Mouse (Mus musculus): ENCODE data around the gene Tmem273. TPM values are rescaled to one million over a fixed set of nuclear protein-coding genes. Genes with fewer than 3 reads are reported as not detected.

The Tmem273 gene
- polyA plus RNA-seq, 1 experiment from 2014 or later, result 0.71 TPM

GRCm38 (mm10) chr14:32772791-32773190 is 13.0 kb upstream of the Tmem273 start:
- Histone ChIP-seq H3K9ac (ENCODE audit: low read depth, low read length) (no peak overlapping the region), H3K4me1 (replicated peaks; ENCODE audit: control insufficient read depth, insufficient read depth, low read length) (no peaks in the 10 kb centered on the region), H3K27me3 (ENCODE audit: control insufficient read depth, insufficient read depth, low read length) (no peaks in the 10 kb centered on the region), H3K4me3 (ENCODE audit: low read depth, low read length) (no peak overlapping the region), H3K4me2 (replicated peaks; ENCODE audit: low read depth, low read length) (no peak overlapping the region), H3K9me3 (ENCODE audit: control insufficient read depth, low read length) (no peaks in the 10 kb centered on the region), H3K36me3 (ENCODE audit: control insufficient read depth, insufficient read depth, low read length) (no peaks in the 10 kb centered on the region), H3K27ac (ENCODE audit: low read depth, low read length) (no peak overlapping the region)
- ATAC-seq (ENCODE audit: low FRiP score), result no peak
- WGBS, result 61% methylated on average over 3 of the region's 3 CpGs
- peak; percentile 10 for DNase-seq (ENCODE audit: low spot score)

- ATAC-seq (ENCODE audit: low FRiP score) (no peak), DNase-seq (ENCODE audit: low spot score) (no peak)
- Histone ChIP-seq H3K4me1 (replicated peaks; ENCODE audit: control insufficient read depth, insufficient read depth, low read length) (no peaks in the 10 kb centered on the region), H3K27ac (ENCODE audit: low read depth, low read length) (no peak overlapping the region), H3K27me3 (ENCODE audit: control insufficient read depth, insufficient read depth, low read length) (no peaks in the 10 kb centered on the region), H3K4me3 (ENCODE audit: low read depth, low read length) (no peak overlapping the region), H3K9ac (ENCODE audit: low read depth, low read length) (no peak overlapping the region), H3K36me3 (ENCODE audit: control insufficient read depth, insufficient read depth, low read length) (no peaks in the 10 kb centered on the region), H3K4me2 (replicated peaks; ENCODE audit: low read depth, low read length) (no peak overlapping the region), H3K9me3 (ENCODE audit: control insufficient read depth, low read length) (no peaks in the 10 kb centered on the region)
- WGBS, result 81% methylated on average over 3 of the region's 3 CpGs
These were observed 12.3 kb upstream of the Tmem273 start for GRCm38 (mm10) chr14:32773456-32773855.

- WGBS, result 87% methylated on average over 7 of the region's 7 CpGs
- no peak for DNase-seq (ENCODE audit: low spot score)
These were observed 9.7 kb upstream of the Tmem273 start for GRCm38 (mm10) chr14:32776077-32776476.

GRCm38 (mm10) chr14:32778362-32778761 is 7.4 kb upstream of the Tmem273 start:
- ATAC-seq (ENCODE audit: low FRiP score) (no peak), DNase-seq (ENCODE audit: low spot score) (no peak)
- Histone ChIP-seq H3K9ac (ENCODE audit: low read depth, low read length) (no peak overlapping the region), H3K9me3 (ENCODE audit: control insufficient read depth, low read length) (no peaks in the 10 kb centered on the region), H3K4me2 (replicated peaks; ENCODE audit: low read depth, low read length) (no peak overlapping the region), H3K4me1 (replicated peaks; ENCODE audit: control insufficient read depth, insufficient read depth, low read length) (no peaks in the 10 kb centered on the region), H3K27me3 (ENCODE audit: control insufficient read depth, insufficient read depth, low read length) (no peaks in the 10 kb centered on the region), H3K27ac (ENCODE audit: low read depth, low read length) (no peak overlapping the region), H3K4me3 (ENCODE audit: low read depth, low read length) (no peak overlapping the region), H3K36me3 (ENCODE audit: control insufficient read depth, insufficient read depth, low read length) (no peaks in the 10 kb centered on the region)
- WGBS, result 77% methylated on average over 3 of the region's 3 CpGs

More at GRCm38 (mm10) chr14:32776077-32776476, 9.7 kb upstream of the Tmem273 start:
- Histone ChIP-seq H3K4me1 (replicated peaks; ENCODE audit: control insufficient read depth, insufficient read depth, low read length) (no peaks in the 10 kb centered on the region), H3K27me3 (ENCODE audit: control insufficient read depth, insufficient read depth, low read length) (no peaks in the 10 kb centered on the region), H3K4me3 (ENCODE audit: low read depth, low read length) (no peak overlapping the region), H3K4me2 (replicated peaks; ENCODE audit: low read depth, low read length) (no peak overlapping the region), H3K36me3 (ENCODE audit: control insufficient read depth, insufficient read depth, low read length) (no peaks in the 10 kb centered on the region), H3K27ac (ENCODE audit: low read depth, low read length) (no peak overlapping the region), H3K9me3 (ENCODE audit: control insufficient read depth, low read length) (no peaks in the 10 kb centered on the region), H3K9ac (ENCODE audit: low read depth, low read length) (no peak overlapping the region)
- ATAC-seq (ENCODE audit: low FRiP score), result no peak

- Histone ChIP-seq H3K9ac (ENCODE audit: low read depth, low read length) (no peak overlapping the region), H3K9me3 (ENCODE audit: control insufficient read depth, low read length) (no peaks in the 10 kb centered on the region), H3K4me1 (replicated peaks; ENCODE audit: control insufficient read depth, insufficient read depth, low read length) (no peaks in the 10 kb centered on the region), H3K27ac (ENCODE audit: low read depth, low read length) (no peak overlapping the region), H3K36me3 (ENCODE audit: control insufficient read depth, insufficient read depth, low read length) (no peaks in the 10 kb centered on the region), H3K27me3 (ENCODE audit: control insufficient read depth, insufficient read depth, low read length) (no peaks in the 10 kb centered on the region), H3K4me2 (replicated peaks; ENCODE audit: low read depth, low read length) (no peak overlapping the region), H3K4me3 (ENCODE audit: low read depth, low read length) (no peak overlapping the region)
- DNase-seq (ENCODE audit: low spot score) (no peak), ATAC-seq (ENCODE audit: low FRiP score) (no peak)
- WGBS, result 86% methylated on average over 4 of the region's 4 CpGs
These were observed 2.9 kb upstream of the Tmem273 start for GRCm38 (mm10) chr14:32782866-32783265.

- H3K36me3 ChIP-seq (ENCODE audit: control insufficient read depth, insufficient read depth, low read length), result no peaks in the 10 kb centered on the region
- H3K9ac ChIP-seq (ENCODE audit: low read depth, low read length), result no peak overlapping the region
- no peak overlapping the region for H3K4me2 ChIP-seq (replicated peaks; ENCODE audit: low read depth, low read length)
- WGBS, result 82% methylated on average over 12 of the region's 12 CpGs
- DNase-seq (ENCODE audit: low spot score) (no peak), ATAC-seq (ENCODE audit: low FRiP score) (no peak)
- no peaks in the 10 kb centered on the region for H3K27me3 ChIP-seq (ENCODE audit: control insufficient read depth, insufficient read depth, low read length)
- H3K4me1 ChIP-seq (replicated peaks; ENCODE audit: control insufficient read depth, insufficient read depth, low read length), result no peaks in the 10 kb centered on the region
- no peak overlapping the region for H3K4me3 ChIP-seq (ENCODE audit: low read depth, low read length)
- H3K9me3 ChIP-seq (ENCODE audit: control insufficient read depth, low read length), result no peaks in the 10 kb centered on the region
- no peak overlapping the region for H3K27ac ChIP-seq (ENCODE audit: low read depth, low read length)
These were observed 1.5 kb upstream of the Tmem273 start for GRCm38 (mm10) chr14:32784130-32784747.

GRCm38 (mm10) chr14:32784748-32785134 is 1.0 kb upstream of the Tmem273 start:
- no peak for DNase-seq (ENCODE audit: low spot score)
- ATAC-seq (ENCODE audit: low FRiP score), result no peak

GRCm38 (mm10) chr14:32787691-32788090 is 1.9 kb downstream of the Tmem273 start:
- 64% methylated on average over 5 of the region's 5 CpGs for WGBS
- H3K4me2 ChIP-seq (replicated peaks; ENCODE audit: low read depth, low read length), result no peak overlapping the region
- no peaks in the 10 kb centered on the region for H3K9me3 ChIP-seq (ENCODE audit: control insufficient read depth, low read length)
- no peaks in the 10 kb centered on the region for H3K27me3 ChIP-seq (ENCODE audit: control insufficient read depth, insufficient read depth, low read length)
- H3K27ac ChIP-seq (ENCODE audit: low read depth, low read length), result no peak overlapping the region
- no peak for DNase-seq (ENCODE audit: low spot score)
- no peak for ATAC-seq (ENCODE audit: low FRiP score)
- H3K36me3 ChIP-seq (ENCODE audit: control insufficient read depth, insufficient read depth, low read length), result no peaks in the 10 kb centered on the region
- no peak overlapping the region for H3K9ac ChIP-seq (ENCODE audit: low read depth, low read length)
- H3K4me1 ChIP-seq (replicated peaks; ENCODE audit: control insufficient read depth, insufficient read depth, low read length), result no peaks in the 10 kb centered on the region
- no peak overlapping the region for H3K4me3 ChIP-seq (ENCODE audit: low read depth, low read length)

More at GRCm38 (mm10) chr14:32784748-32785134, 1.0 kb upstream of the Tmem273 start:
- 78% methylated on average over 4 of the region's 4 CpGs for whole genome bisulfite sequencing
- H3K9ac ChIP-seq (ENCODE audit: low read depth, low read length), result no peak overlapping the region
- H3K27ac ChIP-seq (ENCODE audit: low read depth, low read length), result no peak overlapping the region
- H3K27me3 ChIP-seq (ENCODE audit: control insufficient read depth, insufficient read depth, low read length), result no peaks in the 10 kb centered on the region
- no peaks in the 10 kb centered on the region for H3K9me3 ChIP-seq (ENCODE audit: control insufficient read depth, low read length)
- no peaks in the 10 kb centered on the region for H3K4me1 ChIP-seq (replicated peaks; ENCODE audit: control insufficient read depth, insufficient read depth, low read length)
- H3K4me3 ChIP-seq (ENCODE audit: low read depth, low read length), result no peak overlapping the region
- no peak overlapping the region for H3K4me2 ChIP-seq (replicated peaks; ENCODE audit: low read depth, low read length)
- H3K36me3 ChIP-seq (ENCODE audit: control insufficient read depth, insufficient read depth, low read length), result no peaks in the 10 kb centered on the region

GRCm38 (mm10) chr14:32796375-32796774 is 10.6 kb downstream of the Tmem273 start:
- no peak overlapping the region for H3K4me3 ChIP-seq (ENCODE audit: low read depth, low read length)
- no peaks in the 10 kb centered on the region for H3K27me3 ChIP-seq (ENCODE audit: control insufficient read depth, insufficient read depth, low read length)
- no peak overlapping the region for H3K27ac ChIP-seq (ENCODE audit: low read depth, low read length)
- DNase-seq (ENCODE audit: low spot score), result peak; percentile 6
- H3K36me3 ChIP-seq (ENCODE audit: control insufficient read depth, insufficient read depth, low read length), result no peaks in the 10 kb centered on the region
- H3K9me3 ChIP-seq (ENCODE audit: control insufficient read depth, low read length), result no peaks in the 10 kb centered on the region
- ATAC-seq (ENCODE audit: low FRiP score), result no peak
- 60% methylated on average over 8 of the region's 8 CpGs for WGBS
- H3K4me1 ChIP-seq (replicated peaks; ENCODE audit: control insufficient read depth, insufficient read depth, low read length), result no peaks in the 10 kb centered on the region
- H3K4me2 ChIP-seq (replicated peaks; ENCODE audit: low read depth, low read length), result no peak overlapping the region
- H3K9ac ChIP-seq (ENCODE audit: low read depth, low read length), result no peak overlapping the region

Measured in hindbrain, embryonic 11.5 days (tissue).